Mouse (Mus musculus): Measurements from ENCODE around the gene Ckap5.
"Not testable (repeated sequence)": the region's sequence is repeated elsewhere in the genome, so short reads cannot be mapped to it uniquely, and the experiment has no call there.

Ckap5 gene

GRCm38 (mm10) chr2:91526294-91527146 is at the start of gene Ckap5:
Ckap5 (plus strand) TSS chr2:91526762.
- peak; percentile 94 for DNase-seq

GRCm38 (mm10) chr2:91476841-91477240 is 49.7 kb upstream of the Ckap5 start:
- no peak for DNase-seq

GRCm38 (mm10) chr2:91480399-91480801 is 46.2 kb upstream of the Ckap5 start:
- DNase-seq = no peak

GRCm38 (mm10) chr2:91480805-91481514 is 45.6 kb upstream of the Ckap5 start:
- no peak for DNase-seq

GRCm38 (mm10) chr2:91484698-91485097 is 41.9 kb upstream of the Ckap5 start:
- no peak for DNase-seq

- no peak for DNase-seq
Observed at GRCm38 (mm10) chr2:91485256-91485655, 41.3 kb upstream of the Ckap5 start.

GRCm38 (mm10) chr2:91487295-91487694 is 39.3 kb upstream of the Ckap5 start:
- DNase-seq = not testable (repeated sequence)

- DNase-seq = no peak
Observed at GRCm38 (mm10) chr2:91492071-91492635, 34.4 kb upstream of the Ckap5 start.

GRCm38 (mm10) chr2:91493981-91494380 is 32.6 kb upstream of the Ckap5 start:
- no peak for DNase-seq

GRCm38 (mm10) chr2:91498093-91498719 is 28.4 kb upstream of the Ckap5 start:
- no peak for DNase-seq

GRCm38 (mm10) chr2:91508076-91508475 is 18.5 kb upstream of the Ckap5 start:
- DNase-seq = no peak

GRCm38 (mm10) chr2:91517186-91517585 is 9.4 kb upstream of the Ckap5 start:
- DNase-seq = peak; percentile 17

GRCm38 (mm10) chr2:91527147-91527486 is 555 bp downstream of the Ckap5 start:
- peak; percentile 59 for DNase-seq

- DNase-seq = peak; percentile 90
Observed at GRCm38 (mm10) chr2:91537588-91538205, 11.1 kb downstream of the Ckap5 start.

- DNase-seq = no peak
Observed at GRCm38 (mm10) chr2:91568125-91568524, 41.6 kb downstream of the Ckap5 start.

GRCm38 (mm10) chr2:91580894-91581293 is 54.3 kb downstream of the Ckap5 start:
- no peak for DNase-seq

- DNase-seq = no peak
Observed at GRCm38 (mm10) chr2:91586242-91586641, 59.7 kb downstream of the Ckap5 start.

GRCm38 (mm10) chr2:91600475-91600874 is 73.9 kb downstream of the Ckap5 start:
- DNase-seq = no peak

GRCm38 (mm10) chr2:91602389-91602788 is 75.8 kb downstream of the Ckap5 start:
- no peak for DNase-seq

GRCm38 (mm10) chr2:91609370-91609769 is 82.8 kb downstream of the Ckap5 start:
- DNase-seq = not testable (repeated sequence)

GRCm38 (mm10) chr2:91622356-91622755 is 95.8 kb downstream of the Ckap5 start:
- DNase-seq = no peak

GRCm38 (mm10) chr2:91623366-91623765 is 96.8 kb downstream of the Ckap5 start:
- DNase-seq = not testable (repeated sequence)

GRCm38 (mm10) chr2:91627486-91627885 is 100.9 kb downstream of the Ckap5 start:
- no peak for DNase-seq
